Mouse (Mus musculus) gastrocnemius, postnatal 25 days (tissue): ENCODE data around the gene Tlr2. TPM values are rescaled to one million over a fixed set of nuclear protein-coding genes. Genes with fewer than 3 reads are reported as not detected.
A peak's percentile ranks its signal among the peaks of the same experiment; 100 is the strongest.
"Not testable (repeated sequence)": the region's sequence is repeated elsewhere in the genome, so short reads cannot be mapped to it uniquely, and the experiment has no call there.

Source experiments
- DNase-seq: peaks from one replicate; pipeline ENCODE4 v3.0.0; 2022
- long read RNA-seq, 2 experiments: library from polyadenylated mRNA; stranded (forward); transcript quantifications; one replicate each; pipeline ENCODE4 v2.0.0; 2021
- total RNA-seq, 2 experiments: library from RNA; stranded (reverse); gene quantifications; 1 replicate in 1 of 2; 2 replicates in 1 of 2; pipeline ENCODE4 v1.2.3; 2021

Tlr2 gene
- total RNA-seq, result under 1 TPM; 0.61 to 0.64 TPM
- long read RNA-seq, experiment 1, result 0 reads
- long read RNA-seq, experiment 2, result 0 reads

DNA sequence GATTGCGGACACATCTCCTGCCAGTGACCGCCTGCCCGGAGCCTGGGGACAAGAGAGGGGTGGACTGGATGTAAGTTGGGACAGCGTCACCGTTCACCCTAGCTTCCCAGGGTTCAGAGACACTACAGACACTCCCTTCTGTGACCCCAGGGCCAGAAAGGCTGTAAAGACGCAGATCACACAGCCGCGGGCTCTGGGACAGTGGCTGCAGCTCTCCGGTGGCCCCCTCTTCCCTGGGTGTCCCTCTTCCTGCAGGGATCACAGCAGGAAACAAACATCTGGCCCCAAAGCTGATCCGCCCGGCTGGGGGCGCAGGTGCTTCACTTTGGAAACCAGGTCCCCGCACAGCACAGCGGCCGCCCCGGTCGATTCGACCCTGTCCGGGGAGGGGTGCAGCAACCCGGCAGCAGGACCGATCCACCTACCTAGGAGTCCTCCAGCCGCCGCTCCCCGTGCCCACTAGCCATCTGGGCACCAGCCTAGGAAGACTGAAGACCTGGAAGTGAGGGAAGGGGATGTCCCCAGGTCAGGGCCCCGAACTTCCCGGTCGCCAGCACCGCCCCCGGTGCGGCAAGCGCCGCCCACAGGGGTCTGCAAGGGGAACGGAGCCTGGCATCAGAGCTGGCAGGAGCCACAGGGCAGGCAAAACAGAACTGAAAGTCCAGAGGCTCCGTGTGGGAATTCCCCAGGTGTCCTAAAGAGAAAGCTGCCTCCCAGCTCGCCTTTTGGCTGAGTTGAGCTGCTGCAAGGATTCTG, at the start of gene Tlr2:
Gene Tlr2, minus strand, starts transcription at position 673 of the 756 bp plus-strand sequence.
- peak; percentile 79 for DNase-seq

GRCm38 (mm10) chr3:83885163-83885562, 43.6 kb upstream of the Tlr2 start:
- no peak for DNase-seq

DNA sequence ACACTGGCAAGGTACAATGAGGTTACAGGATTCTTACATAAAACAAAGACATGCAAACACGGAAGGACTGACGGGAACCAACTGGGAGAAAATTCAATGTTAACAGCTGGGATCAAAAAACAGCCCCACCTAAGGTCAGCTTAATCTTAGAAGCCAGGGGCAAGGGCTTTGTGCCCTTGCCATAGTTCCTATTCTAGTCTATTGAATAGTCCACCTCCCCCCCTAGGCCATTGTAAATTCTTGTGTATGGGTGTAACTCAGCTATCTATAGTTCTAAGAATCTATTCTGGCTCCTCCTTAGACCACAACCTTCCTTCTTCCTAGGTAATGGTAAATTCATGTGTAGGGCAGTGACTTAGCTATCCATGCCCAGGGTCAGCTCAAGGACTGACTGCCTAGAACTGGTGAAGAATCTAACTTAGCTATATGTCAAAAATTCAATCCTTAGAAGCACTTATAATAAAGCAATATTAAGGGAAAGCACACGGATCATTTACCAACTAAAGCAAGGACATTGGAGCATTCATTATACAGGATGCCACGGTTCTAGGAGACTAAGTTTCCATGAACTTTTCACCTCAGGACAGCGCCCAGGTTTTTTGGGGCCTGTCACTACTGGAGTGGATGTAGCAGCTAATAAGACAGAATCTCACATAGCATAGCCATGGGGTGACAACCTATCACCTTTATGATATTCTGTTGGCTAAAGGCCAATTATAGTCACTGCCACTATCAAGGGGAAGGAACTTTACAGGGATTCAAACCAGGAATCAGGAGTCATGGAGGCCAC, 37.9 kb upstream of the Tlr2 start:
- DNase-seq, result not testable (repeated sequence)

- no peak for DNase-seq
Observed at GRCm38 (mm10) chr3:83878801-83879200, 37.2 kb upstream of the Tlr2 start.

DNA sequence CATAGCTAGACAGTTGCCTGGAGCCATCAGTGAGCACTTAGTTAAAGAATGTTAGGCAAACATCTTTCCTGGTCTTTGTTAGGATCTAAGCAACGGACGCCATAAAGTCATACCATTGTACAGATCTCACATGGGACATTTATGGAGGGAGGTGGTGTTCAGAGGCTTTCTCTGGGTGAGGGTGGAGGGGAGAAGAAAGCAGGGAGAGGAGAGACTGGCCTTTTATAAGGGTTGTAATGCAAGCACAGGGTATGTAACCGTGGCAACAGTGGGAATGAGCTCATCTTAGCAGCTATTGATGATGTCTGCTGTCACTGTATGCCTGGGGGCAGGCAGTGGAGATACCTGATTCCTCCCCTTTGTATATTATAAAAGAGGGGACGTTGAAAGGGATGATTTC, 34.7 kb upstream of the Tlr2 start:
- no peak for DNase-seq

DNA sequence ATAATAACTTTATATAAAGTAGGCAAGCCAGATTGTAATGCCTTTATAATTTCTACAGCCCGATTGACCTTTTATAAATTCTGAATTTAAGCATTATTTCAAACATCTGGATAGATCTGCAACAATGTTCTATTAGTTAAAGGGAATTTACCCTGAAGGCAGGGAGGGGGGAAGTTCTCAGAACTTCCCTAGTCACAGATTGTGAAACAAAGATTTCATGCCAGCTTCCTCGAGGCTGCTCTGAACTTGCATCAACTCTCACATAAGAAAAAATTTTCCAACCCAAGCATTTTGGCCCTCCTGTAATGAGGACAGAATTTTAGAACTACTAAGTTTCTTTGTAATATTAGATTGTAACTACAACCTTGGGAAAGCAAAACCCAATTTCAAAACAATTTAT, 33.5 kb upstream of the Tlr2 start:
- DNase-seq, result not testable (repeated sequence)

DNA sequence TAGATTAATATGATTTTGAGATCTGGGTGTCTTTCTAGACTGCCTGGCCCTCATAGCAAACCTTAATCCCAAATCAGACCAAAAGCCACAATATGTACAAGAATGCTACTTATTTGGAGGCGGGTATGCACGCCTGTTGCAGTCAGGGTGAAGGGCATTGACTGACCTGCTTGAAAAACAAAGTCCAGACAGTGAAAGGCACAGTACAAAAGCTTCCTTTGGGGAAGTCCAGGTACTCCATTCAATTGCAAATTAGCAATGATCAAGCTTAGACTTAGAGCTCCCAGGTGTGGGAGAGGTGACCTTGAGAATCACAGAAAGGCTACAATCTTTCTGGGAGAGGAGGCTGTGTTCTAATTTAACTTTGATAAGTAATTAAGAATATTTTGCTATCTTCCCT, 31.3 kb upstream of the Tlr2 start:
- DNase-seq, result not testable (repeated sequence)

- DNase-seq, result not testable (repeated sequence)
Observed at GRCm38 (mm10) chr3:83871962-83872361, 30.4 kb upstream of the Tlr2 start.

DNA sequence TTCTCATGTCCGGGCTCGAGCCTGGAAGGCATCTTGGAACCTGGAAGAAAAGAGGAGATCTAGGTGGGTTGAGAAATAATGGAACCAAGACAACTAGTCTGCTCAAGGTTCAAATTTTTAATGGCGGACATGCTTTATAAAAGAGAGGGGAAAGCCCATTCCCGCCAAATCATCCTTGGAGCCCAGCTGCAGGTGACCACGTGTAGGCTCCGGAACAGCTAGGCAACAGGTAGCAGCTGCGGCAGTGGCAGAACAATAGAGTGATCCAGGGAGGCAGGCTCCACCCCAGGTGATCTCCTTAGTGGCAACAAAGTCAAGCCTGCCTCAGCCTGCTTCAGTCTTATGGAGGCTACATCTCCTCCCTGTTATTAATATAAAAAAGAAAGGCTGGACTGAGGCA, 30.0 kb upstream of the Tlr2 start:
- DNase-seq, result not testable (repeated sequence)

- DNase-seq, result no peak
Observed at GRCm38 (mm10) chr3:83869776-83870175, 28.2 kb upstream of the Tlr2 start.

GRCm38 (mm10) chr3:83867026-83867425, 25.5 kb upstream of the Tlr2 start:
- DNase-seq, result not testable (repeated sequence)

- DNase-seq, result peak; percentile 38
Observed at GRCm38 (mm10) chr3:83865216-83865615, 23.6 kb upstream of the Tlr2 start.

DNA sequence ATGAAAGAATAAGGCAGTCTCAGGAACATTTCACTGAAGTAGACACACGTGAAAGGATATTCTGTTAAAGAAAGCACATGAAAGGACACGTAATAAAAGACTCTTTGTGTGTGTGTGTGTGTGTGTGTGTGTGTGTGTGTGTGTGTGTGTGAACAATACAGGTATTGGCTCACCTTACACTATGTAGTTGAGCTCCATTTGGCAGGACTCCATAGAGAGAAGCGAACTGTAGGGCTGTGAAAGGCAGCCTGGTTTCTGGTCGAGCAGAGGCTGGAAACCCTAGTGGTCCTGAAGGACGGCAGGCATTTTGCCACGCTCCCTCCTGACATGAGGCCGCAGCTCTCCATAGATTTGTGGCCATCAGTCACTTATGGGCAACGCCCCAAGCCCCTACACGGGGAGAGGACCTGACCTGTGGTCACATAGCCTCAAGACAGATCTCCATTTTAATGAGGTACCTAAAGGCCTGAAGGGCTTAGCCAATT, 22.5 kb upstream of the Tlr2 start:
- no peak for DNase-seq

DNA sequence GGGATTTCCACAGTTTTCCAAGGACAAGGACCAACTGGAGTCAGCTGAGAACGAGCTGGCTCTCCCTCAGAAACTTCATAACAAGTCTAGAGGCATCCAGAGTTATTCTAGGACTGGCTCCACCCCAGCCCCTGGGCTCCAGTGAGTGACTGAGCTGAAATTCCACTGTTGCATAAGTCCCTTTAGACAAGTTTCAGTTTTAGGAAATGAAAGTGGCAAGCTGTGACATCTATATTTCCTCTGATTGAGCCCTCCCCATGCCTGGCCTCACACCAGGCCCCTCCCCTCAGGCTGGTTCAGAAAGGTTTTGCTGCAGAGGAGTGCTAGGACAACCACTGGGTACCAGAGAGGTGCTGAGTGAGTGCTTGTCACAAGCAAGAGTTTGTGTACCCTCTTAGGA, 21.4 kb upstream of the Tlr2 start:
- DNase-seq, result peak; percentile 85

GRCm38 (mm10) chr3:83859595-83859994, 18.0 kb upstream of the Tlr2 start:
- DNase-seq, result no peak

DNA sequence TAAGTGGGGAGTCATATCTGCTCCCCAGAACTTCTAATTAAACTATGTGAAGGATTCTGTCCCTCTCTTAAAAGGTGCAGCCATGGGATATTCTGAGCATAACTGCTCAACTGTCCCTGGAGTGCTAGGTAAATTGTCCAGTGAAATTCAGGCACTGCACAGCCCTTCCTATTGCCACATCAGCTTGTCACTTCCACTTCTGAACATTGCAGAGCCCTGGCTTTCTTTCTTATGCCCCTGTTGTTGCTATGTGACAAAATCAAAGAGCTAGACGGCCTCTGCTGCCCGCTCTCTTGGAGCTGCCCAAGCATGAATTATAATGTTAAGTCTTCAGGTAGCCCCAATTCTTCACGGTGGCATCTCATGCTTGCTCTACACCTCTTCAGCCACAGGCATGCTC, 17.5 kb upstream of the Tlr2 start:
- no peak for DNase-seq

- no peak for DNase-seq
Observed at GRCm38 (mm10) chr3:83857621-83858020, 16.1 kb upstream of the Tlr2 start.

- DNase-seq, result no peak
Observed at GRCm38 (mm10) chr3:83855643-83856042, 14.1 kb upstream of the Tlr2 start.

- DNase-seq, result no peak
Observed at GRCm38 (mm10) chr3:83849341-83849740, 7.8 kb upstream of the Tlr2 start.

- no peak for DNase-seq
Observed at GRCm38 (mm10) chr3:83844766-83845520, 3.4 kb upstream of the Tlr2 start.

DNA sequence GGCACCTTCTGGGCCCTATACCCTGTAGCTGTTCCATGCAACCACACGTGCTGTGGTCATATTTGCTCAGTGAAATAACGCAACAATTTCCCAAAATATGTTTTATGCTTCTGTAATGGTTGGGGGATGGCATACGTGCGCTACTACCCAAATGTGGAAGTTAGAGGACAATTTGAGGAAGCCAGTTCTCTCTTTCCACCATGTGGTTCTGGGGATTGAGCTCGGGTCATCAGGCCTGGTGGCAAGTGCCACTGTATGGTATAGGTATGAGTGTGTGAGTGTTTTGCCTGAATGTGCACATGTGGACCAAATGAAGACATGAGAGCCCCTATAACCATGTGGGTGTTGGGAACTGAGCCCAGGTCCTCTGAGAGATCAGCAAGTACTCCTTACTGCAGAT, 2.1 kb downstream of the Tlr2 start:
- DNase-seq, result no peak

DNA sequence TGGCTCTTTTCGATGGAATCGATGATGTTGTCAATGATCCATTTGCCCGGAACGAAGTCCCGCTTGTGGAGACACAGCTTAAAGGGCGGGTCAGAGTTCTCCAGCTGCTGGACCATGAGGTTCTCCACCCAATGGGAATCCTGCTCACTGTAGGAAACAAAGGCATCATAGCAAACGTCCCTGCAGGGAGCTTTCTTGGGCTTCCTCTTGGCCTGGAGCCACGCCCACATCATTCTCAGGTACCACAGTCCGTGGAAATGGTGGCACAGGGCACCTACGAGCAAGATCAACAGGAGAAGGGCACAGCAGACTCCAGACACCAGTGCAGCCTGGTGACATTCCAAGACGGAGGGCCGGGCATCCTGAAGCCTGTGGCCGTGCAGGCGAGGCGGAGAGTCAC, 4.9 kb downstream of the Tlr2 start:
- DNase-seq, result no peak
